Mouse (Mus musculus) lung, postnatal 0 days (tissue): ENCODE measurements around the gene Usp47.

Source experiments
- CTCF ChIP-seq: IDR thresholded peaks from 2 replicates; pipeline ENCODE4 v1.5.1; 2016; ENCODE audit warnings: antibody characterized with exemption, mild to moderate bottlenecking
- EP300 ChIP-seq: IDR thresholded peaks from 2 replicates; pipeline ENCODE4 v1.6.1; 2016; ENCODE audit warnings: antibody characterized with exemption, mild to moderate bottlenecking, control low read depth

DNA sequence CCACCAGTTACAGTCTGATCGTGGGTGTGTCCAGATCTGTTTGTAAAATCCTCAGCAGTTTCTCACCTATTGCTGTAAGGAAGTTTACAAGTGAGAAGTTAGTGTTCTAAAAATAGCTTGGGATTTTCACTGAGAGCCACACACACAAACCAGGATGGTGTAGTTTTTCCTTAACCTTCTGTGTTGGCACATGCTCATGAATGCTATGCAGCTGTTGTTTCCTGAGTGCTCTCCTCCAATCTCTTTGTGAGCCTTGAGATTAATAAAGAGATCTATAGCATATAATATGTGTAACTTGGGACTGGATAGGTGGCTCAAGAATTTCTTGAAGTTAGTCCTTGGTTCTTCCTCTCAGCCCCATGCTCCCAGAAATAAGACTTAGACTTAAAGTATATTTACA lies 13.3 kb downstream of the Usp47 start:
- no peak for TF ChIP-seq CTCF
- TF ChIP-seq EP300, result no peak
